Mouse (Mus musculus) layer of hippocampus, postnatal 10 days (tissue): ENCODE measurements around the gene Pcsk5. TPM values are rescaled to one million over a fixed set of nuclear protein-coding genes. Genes with fewer than 3 reads are reported as not detected.
"Not testable (repeated sequence)": the region's sequence is repeated elsewhere in the genome, so short reads cannot be mapped to it uniquely, and the experiment has no call there.

ENCODE experiments used
- DNase-seq, 2 experiments: peaks; one replicate each; pipeline ENCODE4 v3.0.0; 2021; ENCODE audit warnings: low spot score in 2 of 2
- total RNA-seq, 2 experiments: library from RNA; stranded (reverse); gene quantifications; 2 replicates each; pipeline ENCODE4 v1.2.3; 2021

The Pcsk5 gene
- total RNA-seq, 2 experiments from 2014 or later: 20.8 to 25.7 TPM

DNA sequence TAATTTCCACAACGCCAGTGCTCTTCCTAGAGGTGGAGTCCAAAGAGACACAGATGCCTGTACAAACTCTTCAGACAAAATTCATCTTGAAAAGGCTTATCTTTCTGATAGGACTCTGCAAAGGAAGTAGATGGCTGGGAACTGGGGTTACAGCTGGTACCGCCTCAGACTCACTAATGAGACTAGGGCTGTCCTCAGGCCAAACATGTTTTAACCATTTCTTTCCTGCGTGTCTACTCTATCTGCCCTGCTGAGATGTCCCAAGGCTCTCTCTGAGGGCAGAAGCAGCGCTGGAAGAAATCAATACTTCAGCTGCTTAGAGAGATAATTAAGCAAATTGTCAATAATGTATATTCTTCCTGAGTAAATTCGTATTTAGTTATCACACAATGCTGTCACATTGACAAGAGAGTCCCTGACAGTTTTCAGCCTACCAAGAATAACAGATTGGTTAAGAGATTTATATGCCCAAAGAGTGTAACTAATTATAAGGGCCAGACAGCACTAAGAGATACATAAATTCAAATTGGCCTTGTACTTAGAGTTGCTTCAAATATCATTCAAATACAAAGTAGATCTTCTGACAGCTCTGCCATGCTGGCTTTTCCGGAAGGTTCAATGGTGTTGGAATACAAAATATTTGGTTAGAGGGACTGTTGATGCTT, 355.2 kb downstream of the Pcsk5 start:
- DNase-seq: no peak

DNA sequence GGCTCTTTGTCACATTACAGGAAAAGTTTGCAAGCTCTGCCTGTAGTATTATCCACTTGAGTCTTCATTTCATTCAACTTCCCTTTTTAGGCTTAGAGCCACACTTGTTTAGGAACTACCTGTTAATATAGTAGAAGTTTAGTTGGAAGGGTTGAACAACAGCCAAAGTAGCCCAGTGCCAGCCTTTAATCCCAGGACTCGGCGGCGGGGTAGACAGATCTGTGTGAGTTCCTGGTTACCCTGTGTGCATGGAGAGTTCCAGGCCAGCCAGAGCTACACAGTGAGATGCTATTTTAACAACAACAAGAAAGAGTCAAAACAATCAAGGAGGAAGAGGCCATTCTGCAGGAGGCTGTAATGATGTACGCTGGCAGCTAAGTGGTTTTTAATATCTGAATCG, 358.0 kb downstream of the Pcsk5 start:
- no peak for DNase-seq

DNA sequence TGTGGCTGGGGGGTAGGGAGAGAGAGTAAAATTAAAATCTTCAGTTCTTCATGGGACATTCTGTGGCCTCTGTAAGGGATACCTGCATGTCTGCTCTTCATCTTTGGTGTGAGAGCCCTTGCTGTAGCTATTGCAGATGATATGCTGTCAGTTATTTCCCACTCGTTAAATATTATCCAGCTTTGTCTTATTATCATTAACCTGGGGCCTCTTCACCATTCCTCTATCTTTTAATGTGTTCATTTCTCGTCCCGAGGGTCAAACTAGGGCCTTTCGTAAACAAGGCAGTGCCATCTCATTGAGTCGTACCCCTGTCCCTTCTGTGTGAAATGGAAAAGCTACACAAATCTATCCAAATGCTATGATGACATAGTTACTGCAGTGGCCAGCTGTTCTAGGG, 361.4 kb downstream of the Pcsk5 start:
- no peak for DNase-seq

DNA sequence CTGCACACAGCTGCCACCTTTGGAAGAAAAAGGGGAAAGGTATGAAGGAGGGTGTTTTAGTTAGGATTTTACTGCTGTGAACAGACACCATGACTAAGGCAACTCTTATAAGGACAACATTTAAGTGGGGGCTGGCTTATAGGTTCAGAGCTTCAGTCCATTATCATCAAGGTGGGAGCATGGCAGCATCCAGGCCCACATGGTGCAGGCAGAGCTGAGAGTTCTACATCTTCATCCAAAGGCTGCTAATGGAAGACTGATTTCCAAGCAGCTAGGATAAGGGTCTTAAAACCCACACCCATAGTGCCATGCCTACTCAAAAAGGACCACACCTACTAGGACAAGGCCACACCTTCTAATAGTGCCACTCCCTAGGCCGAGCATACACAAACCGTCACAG, 364.3 kb downstream of the Pcsk5 start:
- DNase-seq: not testable (repeated sequence)

DNA sequence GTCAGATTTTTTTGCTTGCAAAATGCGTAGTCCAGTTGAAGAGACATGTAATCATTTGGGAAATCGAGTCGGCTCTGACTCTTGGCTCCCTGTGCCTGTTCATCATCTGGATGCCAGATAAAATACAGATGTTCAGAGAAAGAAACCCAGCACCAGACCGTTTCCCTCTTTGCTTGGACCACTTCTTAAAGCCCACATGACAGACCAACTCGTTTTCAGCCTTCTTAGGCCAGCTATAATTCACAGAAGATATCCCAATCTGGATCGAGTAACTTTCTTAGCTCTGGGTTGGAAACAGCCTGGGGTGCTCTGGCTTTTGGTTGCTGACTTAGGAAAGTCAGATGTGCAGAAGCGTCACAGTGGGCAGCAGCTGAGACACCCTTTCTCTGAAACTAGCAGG, 365.6 kb downstream of the Pcsk5 start:
- DNase-seq: no peak

DNA sequence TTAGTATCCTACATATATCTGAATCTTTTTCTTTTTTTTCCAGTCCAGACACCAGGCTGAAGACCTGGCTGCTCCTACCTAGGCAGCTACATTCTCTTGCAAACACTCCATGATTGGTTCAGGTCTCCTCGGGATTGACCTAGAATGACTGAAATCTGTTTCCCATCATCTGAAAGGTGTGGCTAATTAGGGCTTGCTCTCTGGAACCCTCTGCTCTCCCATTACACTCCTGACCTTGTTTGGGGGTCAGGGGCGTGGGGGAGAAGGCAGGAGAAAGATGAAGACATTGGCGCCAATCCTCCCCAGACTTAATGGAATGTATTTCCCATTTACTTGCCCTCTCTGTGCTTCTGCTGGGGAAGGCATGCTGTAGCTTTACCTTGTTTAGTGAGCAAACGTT, 366.2 kb downstream of the Pcsk5 start:
- DNase-seq: no peak

DNA sequence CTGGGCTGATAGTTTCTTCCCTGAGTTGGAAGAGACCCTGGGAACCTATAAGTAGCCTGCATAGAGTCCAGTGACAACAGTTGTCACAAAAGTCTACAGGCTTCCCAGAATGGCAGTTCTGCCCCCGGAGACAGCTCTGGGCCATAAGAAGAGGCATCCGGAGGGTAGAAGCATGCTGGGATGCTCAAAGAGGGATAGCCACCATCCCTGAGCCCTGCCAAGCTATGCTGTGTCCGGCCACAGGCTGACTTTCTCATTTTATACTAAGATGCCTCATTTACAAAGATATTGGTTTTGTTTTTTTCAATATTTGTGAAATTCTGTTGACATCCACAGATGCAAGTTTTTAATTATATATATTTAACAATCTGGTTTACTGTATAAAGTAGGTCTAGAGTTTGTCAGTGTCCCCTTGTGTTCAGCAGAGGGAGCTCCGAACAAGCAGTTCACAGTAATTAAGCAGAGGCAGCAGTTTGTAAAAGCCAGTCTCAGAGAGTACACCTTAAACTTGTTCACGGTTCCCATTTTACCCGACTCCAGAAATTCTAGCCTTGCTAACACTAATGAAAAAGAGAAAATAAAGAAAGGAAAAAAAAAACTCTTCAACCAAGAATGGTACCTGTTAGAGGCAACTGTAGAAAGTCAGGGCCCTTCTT, 369.7 kb downstream of the Pcsk5 start:
- peak; percentile 26 to 59 for DNase-seq

DNA sequence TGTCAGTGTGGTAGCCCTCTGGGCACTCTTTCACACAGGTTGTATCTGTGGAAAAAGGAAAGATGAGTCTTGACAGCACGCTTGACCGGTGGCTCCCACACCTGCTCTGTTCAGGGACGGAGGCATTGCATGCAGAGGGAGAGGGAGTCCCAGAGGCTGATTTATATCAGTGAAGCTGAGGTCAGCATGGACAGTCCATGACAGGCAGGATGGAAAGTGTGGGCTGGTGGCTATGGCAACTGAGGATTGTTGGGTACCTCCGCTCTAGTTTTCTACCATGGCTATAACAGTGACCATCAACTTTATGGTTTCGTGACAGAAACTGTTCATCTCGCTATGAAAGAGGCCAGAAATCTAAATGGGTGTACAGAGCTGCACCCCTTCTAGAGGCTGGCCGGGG, 385.4 kb downstream of the Pcsk5 start:
- no peak for DNase-seq

DNA sequence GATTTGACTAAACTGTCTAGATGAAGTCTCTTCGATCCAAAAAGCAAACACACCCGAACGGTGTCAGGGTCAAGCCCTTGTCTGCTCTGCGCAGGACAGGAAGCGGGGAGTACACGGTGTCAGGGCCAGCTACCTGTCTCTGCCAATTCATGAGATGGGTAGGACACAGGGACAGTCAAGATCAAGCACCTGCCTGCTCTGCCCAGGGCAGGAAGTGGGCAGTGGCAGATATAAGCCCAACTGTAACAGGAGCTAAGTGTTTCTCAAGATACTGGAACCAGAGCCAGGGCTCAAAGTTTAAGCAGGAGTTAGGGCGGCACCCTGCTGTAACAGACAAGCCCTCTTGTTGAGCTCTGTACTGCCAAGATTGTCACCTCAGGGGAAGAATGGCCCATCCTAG, 393.9 kb downstream of the Pcsk5 start:
- DNase-seq: no peak

DNA sequence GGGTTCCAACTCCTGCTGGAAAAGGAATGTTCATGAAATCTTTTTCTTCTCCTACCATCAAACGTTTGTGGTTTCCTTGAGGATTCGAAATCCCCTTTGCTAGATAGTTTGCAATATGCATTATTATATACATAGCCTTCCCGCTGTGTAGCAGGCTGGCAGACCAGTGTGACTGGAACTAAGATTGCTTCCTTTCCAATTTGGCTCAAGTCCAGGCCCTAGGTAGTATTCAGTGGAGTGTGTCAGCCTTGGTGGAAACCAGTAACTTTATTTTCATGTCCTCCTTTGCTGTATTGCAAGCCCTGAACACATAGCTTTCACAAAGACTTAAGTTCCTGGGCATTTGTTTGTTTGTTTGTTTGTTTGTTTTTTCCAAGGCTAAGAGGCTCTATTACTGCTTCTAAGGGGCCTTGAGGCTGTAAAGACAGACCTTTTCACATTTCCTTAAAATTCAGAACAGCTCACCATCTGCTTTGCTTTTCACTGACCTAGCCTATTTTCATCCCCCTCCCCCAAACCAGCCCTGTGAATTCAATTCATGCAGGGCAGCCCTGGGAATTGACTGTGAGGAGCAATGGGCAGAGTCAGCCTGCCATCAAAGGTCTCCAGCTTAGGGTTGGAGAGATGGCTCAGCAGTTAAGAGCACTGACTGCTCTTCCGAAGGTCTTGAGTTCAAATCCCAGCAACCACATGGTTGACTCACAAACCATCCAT, 397.8 kb downstream of the Pcsk5 start:
- no peak for DNase-seq

DNA sequence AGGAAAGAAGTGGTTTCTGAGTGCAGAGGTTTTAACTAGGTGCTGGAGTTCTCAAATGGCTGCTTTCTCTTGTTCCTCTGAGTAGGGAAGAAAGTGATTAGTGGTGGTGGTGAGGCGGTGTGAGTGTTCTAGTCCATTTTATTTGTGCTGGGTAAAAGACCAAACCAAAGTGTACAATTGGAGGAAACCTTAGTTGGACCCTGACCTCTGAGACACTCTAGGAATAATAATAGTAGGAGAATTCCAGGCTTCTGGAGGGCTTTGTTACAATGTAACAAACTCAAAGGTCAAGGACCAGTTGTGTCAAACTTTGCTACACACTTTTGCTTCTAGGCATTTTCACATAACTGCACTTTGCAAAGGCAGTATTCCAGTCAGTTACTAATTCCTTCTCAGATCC, 400.8 kb downstream of the Pcsk5 start:
- no peak for DNase-seq

DNA sequence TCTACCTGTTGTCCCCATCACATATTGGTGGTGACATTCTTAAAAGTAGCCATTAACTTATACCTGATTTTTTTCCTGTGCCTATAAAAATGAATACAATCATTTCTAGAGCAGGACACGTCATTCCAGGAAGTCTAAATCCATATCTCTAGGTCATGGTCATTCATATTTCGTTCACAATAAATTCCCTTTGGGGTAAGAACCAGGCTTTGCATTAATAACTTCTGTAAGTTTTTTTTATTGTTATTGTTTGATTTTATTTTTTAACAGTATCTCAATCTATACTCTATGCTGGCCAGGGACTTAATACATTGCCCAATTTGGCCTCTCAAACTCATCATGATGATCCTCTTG, 408.9 kb downstream of the Pcsk5 start:
- no peak for DNase-seq

DNA sequence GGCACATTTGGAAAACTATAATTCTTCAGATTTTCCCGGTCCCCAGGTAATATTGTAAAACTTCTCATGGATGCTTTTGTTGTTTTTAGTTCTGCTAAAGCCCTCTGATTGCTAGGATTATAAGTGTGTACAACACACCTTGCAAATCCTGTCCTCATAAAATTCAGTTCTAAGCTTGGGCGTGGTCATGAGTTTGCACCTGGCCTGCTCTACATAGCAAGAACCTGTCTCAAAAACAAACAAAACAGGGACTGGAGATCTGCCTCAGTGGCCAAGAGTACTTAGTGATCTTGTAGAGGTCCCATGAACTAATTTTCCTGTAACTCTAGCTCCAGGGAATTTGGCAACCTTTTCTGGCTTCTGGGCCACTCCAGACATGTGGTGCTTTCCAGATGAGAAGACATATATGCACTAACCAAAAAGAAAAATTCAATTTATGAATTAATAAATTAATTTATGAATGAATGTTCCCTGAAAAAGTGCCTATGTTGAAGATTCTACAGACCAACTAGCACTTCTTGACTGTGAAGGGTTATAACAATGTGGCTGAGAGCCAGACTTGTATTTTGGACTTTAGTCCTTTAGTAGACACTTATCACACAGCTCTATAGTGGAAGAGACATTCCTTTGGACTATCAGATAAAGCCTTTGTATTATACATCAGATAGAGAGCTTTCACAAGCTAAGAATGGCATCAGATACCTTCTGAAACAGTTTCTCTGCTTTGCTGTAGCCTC, 409.4 kb downstream of the Pcsk5 start:
- no peak for DNase-seq

DNA sequence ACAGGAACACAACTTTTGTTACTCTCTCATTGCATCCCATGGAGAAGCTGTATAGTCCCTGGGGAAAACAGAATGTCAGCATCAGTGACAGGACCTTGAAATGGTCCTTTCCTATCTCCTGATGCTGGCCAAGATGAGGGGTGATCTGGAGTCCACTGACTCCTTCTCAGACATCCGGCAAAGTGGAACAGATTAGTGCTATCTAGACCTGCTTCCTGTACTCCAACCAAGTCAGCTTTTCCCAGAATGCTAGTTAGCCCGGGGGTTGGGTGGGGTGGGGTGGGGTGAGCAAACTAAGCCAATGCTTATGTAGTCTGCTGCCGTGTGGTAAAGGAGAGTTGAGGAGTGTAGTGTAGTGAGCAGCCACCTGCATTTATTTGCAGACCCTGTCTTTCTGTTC, 414.1 kb downstream of the Pcsk5 start:
- no peak for DNase-seq

DNA sequence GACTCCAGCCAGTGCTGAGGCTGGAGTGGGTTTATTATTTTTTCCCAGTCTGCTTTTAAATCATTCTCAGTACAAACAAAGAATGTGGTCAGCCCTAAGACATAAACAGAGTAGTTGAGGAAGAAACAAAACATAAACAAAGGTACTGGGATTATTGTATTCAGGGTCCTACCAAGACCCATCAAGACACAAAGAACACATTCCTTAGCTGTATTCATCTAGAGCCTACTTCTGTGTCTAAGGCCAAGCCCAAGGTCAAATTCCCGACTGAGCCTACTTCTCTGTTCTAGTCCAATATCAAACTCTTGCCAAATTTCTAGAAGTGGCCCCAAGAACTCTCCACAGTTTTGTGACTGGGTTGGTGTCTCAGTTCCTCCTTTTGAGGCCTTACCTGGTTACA, 419.6 kb downstream of the Pcsk5 start:
- DNase-seq: no peak

DNA sequence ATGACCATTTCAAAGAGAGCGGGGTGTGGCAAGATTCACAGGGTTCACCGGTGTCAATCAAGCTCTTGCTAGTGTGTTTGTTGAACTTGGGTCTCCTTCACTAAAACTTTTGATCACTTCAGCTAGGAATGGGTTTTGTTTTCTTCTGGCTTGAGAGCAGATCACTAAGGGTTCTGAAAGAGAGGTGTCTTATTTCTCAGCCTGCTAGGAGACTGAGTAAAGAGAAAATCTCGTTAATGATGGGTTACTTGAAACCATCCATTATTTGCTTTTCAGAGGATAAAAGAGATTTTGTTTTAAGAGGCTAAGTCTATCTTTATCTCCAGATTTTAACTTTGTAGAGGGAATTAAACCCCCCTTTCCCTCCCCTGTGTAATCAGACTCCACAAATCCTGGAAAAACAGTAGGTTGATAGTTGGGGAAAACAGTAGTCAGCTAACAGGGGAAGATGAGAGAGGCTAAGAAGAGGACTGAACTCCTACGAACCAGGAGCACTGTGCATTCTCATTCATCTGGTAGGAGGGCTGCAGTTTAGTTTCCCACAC, 424.4 kb downstream of the Pcsk5 start:
- DNase-seq: no peak

DNA sequence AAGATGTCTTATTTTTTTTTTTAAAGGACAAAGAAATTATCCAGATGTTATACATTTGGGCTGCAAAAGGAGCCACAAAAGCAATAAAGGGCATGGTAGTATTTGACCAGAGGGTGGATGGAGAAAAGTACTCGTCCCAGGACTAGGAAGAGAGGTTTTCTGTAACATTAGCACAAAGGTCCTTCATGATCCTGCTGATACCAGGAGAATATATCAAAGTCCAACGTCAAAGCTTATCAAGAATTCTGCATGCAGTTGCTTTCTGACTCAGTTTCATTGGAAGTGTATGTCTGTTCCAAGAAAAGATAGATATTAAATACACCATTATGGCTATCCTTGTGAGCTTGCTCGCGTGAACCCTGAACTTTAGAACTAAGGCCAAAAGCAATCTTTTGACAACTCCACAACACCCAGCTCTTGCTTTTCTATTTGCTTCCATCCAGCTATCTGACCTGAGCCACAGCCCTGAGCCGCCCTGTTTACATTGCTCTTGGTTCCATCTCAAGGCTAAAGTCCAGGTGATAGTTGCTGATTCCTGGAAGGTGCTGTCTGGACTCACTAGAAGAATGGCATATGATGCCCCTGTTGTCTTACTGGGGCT, 426.9 kb downstream of the Pcsk5 start:
- DNase-seq: no peak

DNA sequence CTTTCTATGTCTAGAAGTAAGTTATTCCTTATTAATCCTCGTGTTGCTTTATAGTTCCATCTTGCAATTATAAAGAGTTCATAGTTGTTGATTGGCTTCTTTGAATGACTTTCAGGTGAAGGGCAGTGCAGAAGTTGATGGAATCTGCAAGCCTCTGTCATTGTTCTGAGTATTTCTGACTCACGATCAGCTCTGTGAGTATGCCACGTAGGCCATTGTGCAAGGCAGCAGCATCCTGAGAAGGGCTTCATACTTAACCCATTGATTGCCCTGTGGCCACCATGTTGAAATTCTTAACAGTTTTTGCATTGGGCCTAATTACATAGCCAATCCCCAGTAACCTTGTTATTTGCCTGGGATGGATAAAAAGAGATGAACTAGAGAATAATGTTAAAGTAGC, 428.1 kb downstream of the Pcsk5 start:
- no peak for DNase-seq

DNA sequence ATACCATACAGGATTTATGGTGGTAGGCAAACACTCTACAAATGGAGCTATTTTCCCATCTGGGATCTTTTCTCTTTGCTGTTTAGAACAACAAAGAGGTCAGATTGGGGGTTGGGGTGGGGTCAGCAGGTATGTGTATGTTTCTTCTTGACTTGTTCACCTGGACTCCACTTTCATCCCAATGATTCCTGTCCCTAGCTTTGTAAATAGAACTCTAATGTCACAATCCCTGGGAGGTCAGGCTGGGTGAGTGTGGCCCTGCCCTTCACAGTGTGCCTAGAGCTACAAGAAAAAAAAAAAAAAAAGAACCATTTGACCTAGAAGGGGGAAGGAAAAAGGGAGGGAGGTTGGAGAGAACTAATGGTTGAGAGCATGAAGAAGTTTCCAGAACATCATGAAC, 428.8 kb downstream of the Pcsk5 start:
- no peak for DNase-seq

DNA sequence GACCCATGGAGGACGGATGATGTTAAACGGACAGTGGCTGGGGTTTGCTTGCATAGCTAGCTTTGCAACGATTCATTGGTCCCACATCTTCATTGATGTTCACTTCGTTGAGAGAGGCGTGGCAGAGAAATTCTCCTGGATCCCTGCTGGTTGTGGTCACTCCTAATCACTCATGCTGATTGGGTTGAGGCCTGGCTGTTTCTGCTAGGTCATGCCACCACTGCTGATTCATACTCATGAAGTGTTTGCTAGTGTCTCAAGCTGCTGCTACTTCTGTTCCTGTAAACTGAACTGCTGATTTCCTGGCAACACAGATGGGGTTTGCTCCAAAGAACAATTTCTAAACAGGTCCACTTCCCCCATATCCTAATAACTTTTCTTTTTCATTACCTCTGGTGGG, 430.6 kb downstream of the Pcsk5 start:
- no peak for DNase-seq

DNA sequence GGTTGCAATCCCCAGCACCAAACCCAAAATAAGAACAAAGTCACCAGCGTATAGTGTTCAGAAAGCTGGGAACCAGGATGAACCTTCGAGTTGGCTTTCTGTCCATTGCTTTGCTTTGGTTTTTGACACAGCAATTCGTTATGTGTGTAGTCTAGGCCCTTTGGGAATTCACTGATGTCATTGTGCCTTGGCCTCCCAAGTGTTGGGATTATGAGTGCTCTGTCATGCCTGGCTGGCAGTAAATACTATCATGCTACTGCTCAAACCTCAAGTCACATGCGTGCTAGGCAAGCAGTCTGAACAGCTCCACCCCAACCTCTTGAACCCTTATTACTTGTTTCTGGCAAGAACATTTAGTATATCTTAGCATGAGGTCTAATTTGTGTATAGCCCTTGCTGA, 434.3 kb downstream of the Pcsk5 start:
- DNase-seq: no peak
